Mouse (Mus musculus) lung, postnatal 14 days (tissue): Measurements from ENCODE around the gene Chmp2b.

ENCODE experiments used
- DNase-seq: peaks from one replicate; pipeline ENCODE4 v3.0.0; 2021

Gene Chmp2b

DNA sequence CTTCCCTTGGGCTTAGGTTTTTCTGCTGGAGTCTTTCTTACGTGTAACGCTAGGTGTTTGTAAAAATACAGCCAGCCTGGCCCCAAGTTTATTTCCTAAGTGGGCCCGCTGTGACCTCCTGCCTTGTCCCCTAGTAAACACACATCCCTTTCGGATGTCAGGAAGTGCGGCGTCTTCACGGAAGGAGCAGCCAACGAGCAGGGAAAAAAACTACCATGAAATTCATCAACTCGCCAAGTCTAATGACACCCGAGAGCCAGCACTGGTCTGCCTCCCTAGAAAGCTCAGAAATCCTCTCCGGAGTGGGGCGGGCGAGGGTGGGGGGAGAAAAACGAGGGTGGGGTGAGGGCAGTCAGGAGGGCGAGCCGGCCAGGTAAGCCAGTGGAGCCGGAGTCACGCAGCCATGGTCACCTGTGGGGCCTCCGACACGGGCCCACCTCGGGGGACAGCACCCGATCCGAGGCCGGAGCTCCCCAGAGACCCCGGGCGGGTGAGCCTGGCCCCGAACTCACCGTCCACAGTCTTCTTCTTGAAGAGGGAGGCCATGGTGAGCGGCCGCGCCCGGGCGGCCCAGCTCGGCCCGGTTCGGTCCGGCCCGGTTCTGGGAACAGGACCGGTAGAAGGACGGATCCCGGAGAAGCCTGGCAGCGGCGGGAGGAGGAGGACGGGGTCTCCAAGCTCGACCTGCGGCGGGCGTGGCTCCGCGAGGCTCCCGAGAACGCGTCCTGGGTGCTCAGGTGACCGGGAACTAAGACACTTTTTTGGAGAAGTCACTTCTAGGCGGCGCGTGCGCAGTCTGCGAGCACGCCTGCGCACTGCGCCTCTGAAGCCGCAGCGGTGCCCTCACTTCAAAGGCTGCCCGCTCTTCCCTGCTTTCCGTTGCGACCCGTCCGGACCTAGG is at the start of gene Chmp2b:
TSS of gene Chmp2b (minus strand) at position 764 of the 901 bp plus-strand sequence.
- DNase-seq = peak; percentile 82

DNA sequence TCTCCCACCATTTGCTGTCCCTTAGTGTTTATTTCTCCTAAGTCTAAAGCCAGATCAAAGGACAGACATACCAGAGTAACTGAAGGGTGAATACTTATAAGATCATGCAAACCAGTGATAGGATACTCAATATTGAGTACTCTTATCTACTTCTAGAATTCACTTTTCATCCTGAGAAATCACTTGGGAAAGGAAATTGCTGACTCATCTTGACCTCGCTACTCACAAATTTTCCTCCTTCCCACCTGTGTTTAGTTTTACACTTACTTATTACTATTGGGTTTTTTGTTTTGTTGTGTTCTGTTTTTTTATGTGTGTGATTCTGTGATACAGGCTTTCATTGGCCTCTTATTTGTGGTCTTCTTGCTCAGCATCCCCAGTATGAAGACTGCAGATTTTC is 49.2 kb upstream of the Chmp2b start:
- no peak for DNase-seq

DNA sequence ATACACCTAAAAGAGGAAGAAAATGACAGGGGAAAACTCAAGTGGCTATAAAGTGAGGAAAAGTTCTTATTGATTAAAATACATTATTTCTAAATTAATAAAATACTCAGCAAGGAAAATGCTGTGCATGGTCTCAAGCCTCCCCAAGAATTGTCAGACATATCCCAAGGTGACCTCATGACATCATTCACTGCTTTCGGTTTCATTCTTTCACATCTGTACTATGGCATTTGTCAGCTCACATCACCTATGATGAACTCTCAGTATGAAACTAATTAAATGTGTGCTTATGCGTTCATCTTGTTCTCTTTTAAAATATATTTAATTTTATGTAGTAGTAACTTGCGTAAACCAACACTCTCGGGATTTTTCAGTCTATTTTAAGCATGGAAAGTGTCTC is 38.3 kb upstream of the Chmp2b start:
- DNase-seq = no peak

DNA sequence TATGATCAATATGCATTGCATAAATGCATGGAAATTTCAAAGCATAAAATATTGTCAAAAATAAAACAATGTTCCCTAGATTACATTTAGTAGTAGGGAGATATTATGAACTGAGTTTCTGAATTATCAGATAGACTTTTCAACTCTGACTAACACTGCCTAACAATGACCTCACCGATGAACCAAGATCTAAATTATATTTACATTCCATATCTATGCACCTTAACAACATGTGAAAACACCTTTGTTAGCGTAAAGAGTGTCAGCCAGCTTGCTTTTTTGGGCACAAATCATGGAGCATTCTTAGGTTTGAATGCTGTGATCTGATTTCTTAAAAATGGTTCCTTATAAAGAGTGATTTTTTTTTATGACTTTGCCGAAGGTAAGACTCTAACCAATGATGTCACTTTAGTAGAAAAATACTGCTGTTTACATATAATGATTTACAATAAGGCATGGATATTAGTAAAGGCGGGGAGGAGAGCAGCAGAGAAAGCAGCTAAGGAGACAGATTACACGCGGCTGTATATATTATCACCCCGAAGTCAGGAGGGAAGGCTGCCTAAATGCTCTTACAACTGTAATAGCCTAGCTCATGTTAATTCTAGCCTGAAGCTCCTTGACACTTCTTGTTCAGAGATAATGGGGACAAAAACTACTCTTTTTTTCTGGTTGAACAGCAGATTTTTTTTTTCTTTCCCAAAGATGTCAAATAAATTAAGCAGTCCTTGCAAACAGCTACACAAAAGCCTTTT is 23.8 kb upstream of the Chmp2b start:
- DNase-seq = no peak

GRCm38 (mm10) chr16:65585699-65586098 is 23.2 kb upstream of the Chmp2b start:
- DNase-seq = no peak

GRCm38 (mm10) chr16:65577298-65578029 is 14.9 kb upstream of the Chmp2b start:
- DNase-seq = no peak

GRCm38 (mm10) chr16:65568853-65569252 is 6.3 kb upstream of the Chmp2b start:
- DNase-seq = no peak

GRCm38 (mm10) chr16:65564951-65565350 is 2.4 kb upstream of the Chmp2b start:
- DNase-seq = no peak

GRCm38 (mm10) chr16:65564306-65564705 is 1.8 kb upstream of the Chmp2b start:
- no peak for DNase-seq

GRCm38 (mm10) chr16:65562864-65563206 is 309 bp upstream of the Chmp2b start:
- DNase-seq = no peak

- no peak for DNase-seq
Measured at GRCm38 (mm10) chr16:65560996-65561962, 1.2 kb downstream of the Chmp2b start.

DNA sequence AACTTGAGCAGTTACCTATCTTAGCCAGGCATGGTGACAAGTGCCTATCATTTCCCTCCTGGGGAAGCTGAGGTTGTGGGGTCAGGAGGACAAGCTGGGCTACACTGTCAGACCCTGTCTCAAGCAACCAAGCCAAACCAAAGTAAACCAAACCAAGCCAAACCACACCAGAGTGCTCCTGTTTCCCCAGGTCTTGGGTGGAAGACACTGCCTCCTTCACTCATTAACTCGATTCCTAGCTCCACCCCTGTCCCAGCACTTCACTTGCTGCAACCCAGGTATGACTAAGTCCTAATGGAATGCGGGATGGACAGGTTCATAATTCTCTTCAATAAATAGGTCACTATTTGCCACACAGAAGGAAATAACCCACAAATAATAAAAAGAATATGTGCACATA is 2.9 kb downstream of the Chmp2b start:
- peak; percentile 11 for DNase-seq

DNA sequence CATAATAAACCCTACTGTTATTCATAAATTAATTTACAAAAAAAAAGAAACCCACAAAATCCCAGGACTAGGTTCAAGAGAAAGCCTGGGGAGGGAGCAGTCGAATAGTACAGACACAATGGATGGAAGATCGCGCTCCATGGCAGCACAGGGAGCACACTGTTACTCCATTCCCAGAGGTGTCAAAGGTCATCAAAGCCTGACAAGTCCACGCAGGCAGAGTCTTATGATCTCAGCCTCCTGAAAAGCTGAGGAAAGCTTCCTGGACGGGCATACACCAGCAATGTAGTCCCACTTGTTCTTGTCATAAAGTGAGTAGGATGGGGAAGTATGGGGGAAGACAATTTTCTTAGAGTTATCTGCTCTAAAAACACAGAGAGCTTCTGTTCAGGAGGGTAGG is 5.2 kb downstream of the Chmp2b start:
- DNase-seq = no peak

DNA sequence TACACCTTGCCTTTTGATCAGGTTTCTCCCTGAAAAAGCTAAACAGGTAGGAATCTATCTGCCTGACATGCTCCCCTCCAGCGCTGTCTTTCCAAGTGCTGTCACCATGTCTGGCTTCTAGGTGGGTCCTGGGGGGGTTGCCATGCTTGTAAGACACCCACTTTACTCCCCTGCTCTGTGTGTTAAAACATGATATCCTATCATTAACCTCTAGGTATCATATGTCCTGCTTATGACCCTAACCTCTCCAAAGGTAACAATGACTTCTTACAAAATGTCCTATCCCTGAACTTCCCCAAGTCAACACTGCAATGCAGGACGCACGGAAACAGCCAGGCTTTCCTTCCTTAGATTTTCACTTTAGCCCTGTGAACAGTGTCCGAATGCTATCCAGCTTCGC is 8.3 kb downstream of the Chmp2b start:
- no peak for DNase-seq

DNA sequence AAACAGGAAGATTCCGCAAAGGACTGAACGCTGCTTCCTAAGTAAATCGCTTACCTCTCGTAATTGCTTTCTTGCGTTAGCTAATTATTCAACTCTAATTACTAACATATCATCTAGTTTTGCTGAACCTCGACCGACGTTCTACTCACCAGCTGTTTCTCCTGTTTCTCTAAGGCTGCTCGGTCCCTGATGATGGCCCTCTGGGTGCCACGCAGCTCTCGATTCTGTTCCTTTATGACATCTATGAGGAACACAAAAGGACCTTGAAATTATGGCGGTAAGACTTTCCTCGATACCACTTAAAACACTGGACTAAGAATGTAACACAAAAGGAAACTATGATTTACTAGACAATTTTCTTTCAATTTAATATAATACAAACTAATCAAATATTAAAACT is 11.7 kb downstream of the Chmp2b start:
- no peak for DNase-seq

GRCm38 (mm10) chr16:65548960-65549359 is 13.6 kb downstream of the Chmp2b start:
- no peak for DNase-seq

- no peak for DNase-seq
Measured at GRCm38 (mm10) chr16:65543676-65544293, 18.7 kb downstream of the Chmp2b start.

DNA sequence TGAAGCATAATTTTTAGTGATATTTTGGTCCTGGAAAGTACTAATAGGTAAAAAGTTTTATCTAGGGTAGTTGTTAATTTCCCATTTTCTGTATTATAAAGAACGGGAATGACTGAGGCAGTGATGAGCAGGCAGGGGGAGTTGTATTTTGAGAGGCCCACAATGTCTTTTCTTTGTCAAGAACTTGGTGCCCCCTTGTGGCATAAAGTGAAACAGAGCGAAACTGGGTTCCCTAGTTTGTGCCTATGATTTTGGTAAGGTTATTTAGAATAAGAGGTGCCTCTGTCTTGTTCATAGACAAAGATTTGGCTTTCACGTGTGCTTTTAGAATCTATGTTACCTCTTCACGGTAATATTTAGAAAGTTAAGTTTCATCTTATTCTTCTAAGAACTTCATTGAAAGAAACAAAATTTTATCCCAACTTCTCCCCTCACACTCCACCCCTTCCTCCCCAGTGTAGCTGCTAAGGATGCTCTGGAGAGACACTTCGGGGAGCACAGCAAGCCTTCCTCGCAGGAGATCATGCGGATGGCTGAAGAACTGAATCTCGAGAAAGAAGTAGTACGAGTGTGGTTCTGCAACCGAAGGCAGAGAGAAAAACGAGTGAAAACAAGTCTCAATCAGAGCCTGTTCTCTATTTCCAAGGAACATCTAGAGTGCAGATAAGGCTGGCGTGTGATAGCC is 29.1 kb downstream of the Chmp2b start:
- peak; percentile 32 for DNase-seq

- no peak for DNase-seq
Measured at GRCm38 (mm10) chr16:65531663-65532062, 30.9 kb downstream of the Chmp2b start.

DNA sequence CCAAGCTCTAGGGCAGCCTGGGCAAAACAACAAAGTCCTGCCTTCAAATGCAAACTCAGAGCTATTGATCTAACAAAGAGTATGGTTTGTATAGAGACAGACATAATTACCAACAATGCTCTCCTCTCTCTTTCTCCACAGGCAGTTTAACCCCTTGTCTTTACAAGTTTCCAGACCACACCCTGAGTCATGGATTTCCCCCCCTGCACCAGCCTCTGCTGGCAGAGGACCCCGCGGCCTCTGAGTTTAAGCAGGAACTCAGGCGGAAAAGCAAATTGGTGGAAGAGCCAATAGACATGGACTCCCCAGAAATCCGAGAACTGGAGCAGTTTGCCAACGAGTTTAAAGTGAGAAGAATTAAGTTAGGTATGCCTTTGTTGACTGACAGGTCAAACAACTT is 32.9 kb downstream of the Chmp2b start:
- no peak for DNase-seq

DNA sequence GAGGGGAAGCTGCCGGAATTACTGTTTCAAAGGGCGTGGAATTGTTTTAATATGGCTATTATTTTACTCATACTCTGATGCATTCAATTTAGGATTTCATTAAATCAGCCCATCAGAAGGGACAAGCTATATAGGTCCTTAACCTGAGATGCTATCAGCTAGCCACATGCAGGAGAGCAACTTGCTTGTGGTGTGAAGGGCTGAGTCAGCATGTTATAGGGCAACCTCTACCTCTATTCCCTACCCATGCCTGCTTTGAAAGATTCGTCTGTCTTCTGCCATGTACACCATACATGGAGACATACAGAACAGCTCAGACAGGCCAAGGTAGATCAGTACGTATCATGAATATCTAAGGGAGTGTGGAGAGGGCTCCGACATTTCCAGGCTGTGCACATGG is 35.8 kb downstream of the Chmp2b start:
- no peak for DNase-seq
